Mouse (Mus musculus) heart, adult 2 months (tissue): ENCODE measurements around the gene Zfp334. TPM values are rescaled to one million over a fixed set of nuclear protein-coding genes. Genes with fewer than 3 reads are reported as not detected.

Experiments used
- DNase-seq, 2 experiments: peaks; one replicate each; pipeline ENCODE4 v3.0.0; 2021
- H3K27ac ChIP-seq: fragments of 200-600 bp; 2 replicates; pipeline ENCODE4 v1.8.1; 2022
- H3K27me3 ChIP-seq: fragments of 200-500 bp; 2 replicates; pipeline ENCODE4 v1.6.1; 2012; ENCODE audit warnings: mild to moderate bottlenecking, low read length, inconsistent platforms, mixed read lengths; ENCODE audit not compliant: control insufficient read depth, insufficient read depth
- H3K36me3 ChIP-seq: fragments of 200-500 bp; 2 replicates; pipeline ENCODE4 v1.6.1; 2012; ENCODE audit warnings: low read length, inconsistent platforms; ENCODE audit not compliant: control insufficient read depth, insufficient read depth
- H3K4me1 ChIP-seq: fragments of 200-500 bp; 2 replicates; pipeline ENCODE4 v1.6.1; 2011; ENCODE audit warnings: low read length; ENCODE audit not compliant: control insufficient read depth, insufficient read depth
- H3K4me3 ChIP-seq: fragments of 200-600 bp; 2 replicates; pipeline ENCODE4 v1.8.1; 2022
- H3K79me2 ChIP-seq: fragments of 200-500 bp; replicated peaks from 2 replicates; pipeline ENCODE4 v1.6.1; 2012; ENCODE audit warnings: mild to moderate bottlenecking, inconsistent platforms, low read length, moderate library complexity, mixed read lengths; ENCODE audit not compliant: control insufficient read depth, insufficient read depth
- H3K9ac ChIP-seq: fragments of 200-500 bp; 2 replicates; pipeline ENCODE4 v1.6.1; 2012; ENCODE audit warnings: low read depth, mild to moderate bottlenecking, control low read depth, inconsistent platforms, low read length, mixed read lengths
- CTCF ChIP-seq: fragments of 200-600 bp; IDR thresholded peaks from 2 replicates; pipeline ENCODE4 v1.8.1; 2022; ENCODE audit warnings: antibody characterized with exemption, mild to moderate bottlenecking, moderate library complexity
- EP300 ChIP-seq: fragments of 200-500 bp; IDR thresholded peaks from 2 replicates; pipeline ENCODE4 v1.6.1; 2011; ENCODE audit warnings: low read depth, low read length, control low read depth; ENCODE audit not compliant: insufficient read depth
- POLR2A ChIP-seq: fragments of 200-500 bp; IDR thresholded peaks from 2 replicates; pipeline ENCODE4 v1.6.1; 2011; ENCODE audit warnings: mild to moderate bottlenecking, low read depth, low read length, control low read depth; ENCODE audit not compliant: insufficient read depth
- WGBS: fragments of 180-500 bp; shearing (Covaris S2); methylation state at CpG from one replicate; pipeline ENCODE4 v1.1.7; 2018; 5-methylcytosine and 5-hydroxymethylcytosine counted together
- intact Hi-C: fragments of 180-260 bp; cut with DNase I; formaldehyde crosslinking; loops from one replicate; pipeline ENCODE4 v1.15.1; 2025
- polyA plus RNA-seq: library from polyadenylated mRNA; depleted of rRNA; stranded (reverse); fragments of >200 nt; gene quantifications from 2 replicates; pipeline ENCODE4 v1.2.3, GENCODE M21; 2012
- total RNA-seq, 2 experiments: library from RNA; stranded (reverse); gene quantifications; 2 replicates each; pipeline ENCODE4 v1.2.3; 2021

Gene Zfp334
- total and polyA plus RNA-seq, 3 experiments = 1.3 to 2.3 (median 2.1) TPM

- Histone ChIP-seq H3K9ac (no peak overlapping the region), H3K27ac (no peak overlapping the region), H3K27me3 (no peaks in the 10 kb centered on the region), H3K4me1 (no peaks in the 10 kb centered on the region), H3K79me2 (no peaks in the 10 kb centered on the region), H3K4me3 (no peak overlapping the region), H3K36me3 (no peaks in the 10 kb centered on the region)
- DNase-seq = no peak
- intact Hi-C loops = no loop called here
- no peak for TF ChIP-seq EP300
- TF ChIP-seq CTCF = no peak
- 71% methylated on average over 6 of the region's 6 CpGs for WGBS
Observed at GRCm38 (mm10) chr2:165389299-165389952, 1.4 kb upstream of the Zfp334 start.

DNA sequence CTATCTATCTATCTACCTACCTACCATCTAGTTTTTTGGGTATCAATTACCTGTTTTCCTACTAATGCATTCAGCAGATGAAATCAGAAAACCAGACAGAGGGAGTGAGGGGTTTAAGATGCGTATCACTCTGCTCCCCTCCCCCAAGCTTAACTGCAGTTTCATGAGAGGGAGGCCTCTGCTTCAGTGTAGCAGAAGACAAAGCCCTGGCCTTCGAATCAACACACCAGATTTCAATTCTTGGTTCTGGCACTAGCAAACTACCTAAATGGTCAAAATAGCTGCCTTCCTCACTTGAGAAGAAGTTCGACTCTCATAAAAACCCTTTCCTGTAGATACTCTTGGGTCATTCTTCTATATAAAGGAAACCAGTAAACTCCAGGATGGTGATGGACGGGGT lies 689 bp downstream of the Zfp334 start:
- Histone ChIP-seq H3K79me2 (no peaks in the 10 kb centered on the region), H3K9ac (peak overlapping the region; percentile 69), H3K36me3 (no peaks in the 10 kb centered on the region), H3K4me3 (peak overlapping the region; percentile 86), H3K4me1 (no peaks in the 10 kb centered on the region), H3K27ac (peak overlapping the region; percentile 55; the same call in 1 of the 2 replicates), H3K27me3 (no peaks in the 10 kb centered on the region)
- intact Hi-C loops = no loop called here
- 34% methylated on average over 4 of the region's 4 CpGs for WGBS
- no peak for DNase-seq
- TF ChIP-seq CTCF (no peak), POLR2A (no peak), EP300 (no peak)

GRCm38 (mm10) chr2:165380050-165380449 lies 8.0 kb downstream of the Zfp334 start:
- Histone ChIP-seq H3K36me3 (no peaks in the 10 kb centered on the region), H3K4me3 (no peak overlapping the region), H3K27ac (no peak overlapping the region), H3K4me1 (no peaks in the 10 kb centered on the region), H3K79me2 (no peaks in the 10 kb centered on the region), H3K9ac (no peak overlapping the region), H3K27me3 (no peaks in the 10 kb centered on the region)
- 97% methylated on average over 25 of the region's 25 CpGs for WGBS
- no peak for DNase-seq
- TF ChIP-seq POLR2A = no peak
- no peak for TF ChIP-seq EP300
- no peak for TF ChIP-seq CTCF
- intact Hi-C loops = no loop called here

GRCm38 (mm10) chr2:165376001-165376400 lies 12.1 kb downstream of the Zfp334 start:
- H3K27ac ChIP-seq = no peak overlapping the region
- no peak for DNase-seq
- no peak overlapping the region for H3K9ac ChIP-seq
- no peaks in the 10 kb centered on the region for H3K36me3 ChIP-seq
- H3K4me3 ChIP-seq = no peak overlapping the region
- intact Hi-C loops = no loop called here
- TF ChIP-seq EP300 (no peak), POLR2A (no peak), CTCF (no peak)
- H3K27me3 ChIP-seq = no peaks in the 10 kb centered on the region
- H3K79me2 ChIP-seq = no peaks in the 10 kb centered on the region
- WGBS = 43% methylated on average over 4 of the region's 4 CpGs
- H3K4me1 ChIP-seq = no peaks in the 10 kb centered on the region

DNA sequence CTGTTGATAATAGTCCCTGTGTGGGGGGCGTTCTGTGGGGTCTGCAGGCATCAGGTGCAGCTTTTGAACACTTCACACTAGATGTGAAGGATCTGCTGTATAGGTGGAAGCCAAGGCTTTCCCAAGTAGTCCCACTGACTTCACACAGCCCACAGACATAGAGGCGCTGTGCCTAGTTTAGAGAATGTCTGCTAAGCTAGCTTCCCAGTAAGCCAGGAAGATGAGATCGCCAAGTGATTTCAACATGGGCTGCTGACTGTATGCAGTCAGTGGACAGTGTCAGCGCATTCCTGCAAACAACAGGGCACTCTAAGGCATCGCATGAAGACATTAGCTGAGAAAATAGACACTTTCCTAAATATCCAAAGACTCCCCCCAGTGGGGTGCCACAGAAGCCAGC lies 12.6 kb downstream of the Zfp334 start:
- WGBS = 77% methylated on average over 5 of the region's 5 CpGs
- Histone ChIP-seq H3K27me3 (no peaks in the 10 kb centered on the region), H3K4me1 (no peaks in the 10 kb centered on the region), H3K79me2 (no peaks in the 10 kb centered on the region), H3K9ac (no peak overlapping the region), H3K4me3 (no peak overlapping the region), H3K36me3 (no peaks in the 10 kb centered on the region), H3K27ac (no peak overlapping the region)
- no peak for DNase-seq
- TF ChIP-seq POLR2A (no peak), EP300 (no peak), CTCF (no peak)
- intact Hi-C loops = no loop called here

- Histone ChIP-seq H3K27me3 (peaks cover 2% of the 10 kb centered on the region; the same call in 1 of the 2 replicates), H3K4me3 (no peak overlapping the region), H3K9ac (no peak overlapping the region), H3K36me3 (no peaks in the 10 kb centered on the region), H3K79me2 (no peaks in the 10 kb centered on the region), H3K27ac (no peak overlapping the region), H3K4me1 (no peaks in the 10 kb centered on the region)
- 24% methylated on average over 3 of the region's 3 CpGs for WGBS
- DNase-seq = no peak
- intact Hi-C loops = no loop called here
- no peak for TF ChIP-seq POLR2A
- no peak for TF ChIP-seq EP300
- TF ChIP-seq CTCF = no peak
Observed at GRCm38 (mm10) chr2:165371066-165371465, 17.0 kb downstream of the Zfp334 start.
